ENCODE assay signal across 9 mouse cellular contexts in the genomic region with DNA sequence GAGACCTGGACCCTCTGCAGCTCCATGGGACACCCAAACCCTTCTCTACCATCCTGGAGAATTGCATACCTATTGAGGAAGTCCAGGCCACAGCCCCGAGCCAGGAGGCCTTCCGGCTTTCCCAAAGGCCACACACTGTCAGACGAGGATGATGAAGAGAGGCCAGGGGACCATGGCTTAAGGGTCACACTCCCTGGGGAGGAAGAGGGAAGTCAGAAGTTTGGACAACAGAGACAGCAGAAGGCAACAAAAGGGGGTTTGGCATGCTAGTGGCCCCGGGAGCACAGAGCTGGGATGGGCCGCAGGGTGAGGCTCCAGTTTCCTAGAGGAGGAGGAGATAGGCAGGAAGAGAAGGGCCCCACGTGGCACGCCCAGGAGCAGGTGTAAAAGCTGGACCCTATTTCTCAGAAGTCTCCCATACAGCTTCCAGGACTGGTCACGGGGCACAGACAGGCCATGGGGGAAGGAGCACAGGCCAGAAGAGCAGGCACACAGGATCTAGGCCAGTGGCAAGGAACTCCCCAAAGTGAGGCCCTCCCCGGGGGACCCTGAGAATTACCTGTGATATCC. TPM values are rescaled to one million over a fixed set of nuclear protein-coding genes. Genes with fewer than 3 reads are reported as not detected.
DNase-seq lines count a peak whose midpoint lies in the region; ATAC-seq and TF ChIP-seq lines count a peak whose summit lies in the region.
"Had no signal": no experiment of that assay in that cellular context is flagged by ENCODE, and none has a peak within 500 bp of the region (broad histone marks: within the 10 kb centered on the region; RNA-seq: fewer than 3 reads in every experiment).

No protein-coding gene starts in this region.

- peak overlapping the region; percentile 69; the same call in 1 of the 2 replicates for H3K27ac ChIP-seq in lung, embryonic 14.5 days (ENCODE audit: low read depth)
- H3K27ac ChIP-seq in heart, embryonic 10.5 days: peak overlapping the region; percentile 72
- peak overlapping the region; percentile 52 for H3K27ac ChIP-seq in intestine, embryonic 15.5 days
- peak overlapping the region; percentile 48; the same call in 1 of the 2 replicates for H3K27ac ChIP-seq in liver, postnatal 0 days (ENCODE audit: low read depth)

- no peak for ATAC-seq in lung, embryonic 14.5 days (ENCODE audit: insufficient read depth)
- peak; percentile 82 for ATAC-seq in intestine, embryonic 15.5 days
- no peak for ATAC-seq in liver, postnatal 0 days
- ATAC-seq: Patski had no signal

- no peaks in the 10 kb centered on the region for H3K9me3 ChIP-seq in lung, embryonic 14.5 days (ENCODE audit: low read depth, low read length)
- H3K9me3 ChIP-seq in heart, embryonic 10.5 days: no peaks in the 10 kb centered on the region
- no peaks in the 10 kb centered on the region for H3K9me3 ChIP-seq in intestine, embryonic 15.5 days
- no peaks in the 10 kb centered on the region for H3K9me3 ChIP-seq in liver, postnatal 0 days (ENCODE audit: low read length)

- no peak overlapping the region for H3K4me2 ChIP-seq in lung, embryonic 14.5 days
- H3K4me2 ChIP-seq in intestine, embryonic 15.5 days (replicated peaks): peak overlapping the region; percentile 20; the same call in 1 of the 2 replicates
- no peak overlapping the region for H3K4me2 ChIP-seq in liver, postnatal 0 days (ENCODE audit: low read depth, low read length)

- TF ChIP-seq CTCF in lung, embryonic 14.5 days (IDR thresholded peaks at IDR 0.05; ENCODE audit: low read depth): no peak
- TF ChIP-seq CTCF in liver, postnatal 0 days (IDR thresholded peaks at IDR 0.05; ENCODE audit: low read depth): no peak

- H3K4me1 ChIP-seq in lung, embryonic 14.5 days (ENCODE audit: insufficient read depth): peaks cover 8% of the 10 kb centered on the region; the same call in 1 of the 2 replicates
- H3K4me1 ChIP-seq in heart, embryonic 10.5 days: peaks cover 51% of the 10 kb centered on the region
- peaks cover 31% of the 10 kb centered on the region for H3K4me1 ChIP-seq in intestine, embryonic 15.5 days (replicated peaks)
- peaks cover 10% of the 10 kb centered on the region for H3K4me1 ChIP-seq in liver, postnatal 0 days (ENCODE audit: insufficient read depth)

- no peak for DNase-seq in lung, embryonic 14.5 days
- DNase-seq in lung, postnatal 4 days: no peak
- DNase-seq in heart, embryonic 10.5 days (ENCODE audit: low spot score): no peak
- no peak for DNase-seq in liver, postnatal 0 days
- DNase-seq in MN1 (ENCODE audit: low spot score): no peak
- no peak for DNase-seq in cerebellum, postnatal 4 days (ENCODE audit: low spot score in 2 of 2)
- no peak for DNase-seq in B cell, adult 2 months

- no peak for TF ChIP-seq EP300 in liver, postnatal 0 days (IDR thresholded peaks at IDR 0.05; ENCODE audit: low read depth)

- no peak overlapping the region for H3K9ac ChIP-seq in lung, embryonic 14.5 days
- no peak overlapping the region for H3K9ac ChIP-seq in intestine, embryonic 15.5 days
- no peak overlapping the region for H3K9ac ChIP-seq in liver, postnatal 0 days (replicated peaks)

- H3K27me3 ChIP-seq in lung, embryonic 14.5 days (ENCODE audit: insufficient read depth, low read length): no peaks in the 10 kb centered on the region
- H3K27me3 ChIP-seq in heart, embryonic 10.5 days (ENCODE audit: insufficient read depth, poor library complexity, severe bottlenecking): peaks cover 10% of the 10 kb centered on the region; the same call in 1 of the 2 replicates
- no peaks in the 10 kb centered on the region for H3K27me3 ChIP-seq in intestine, embryonic 15.5 days (replicated peaks)
- no peaks in the 10 kb centered on the region for H3K27me3 ChIP-seq in liver, postnatal 0 days (ENCODE audit: insufficient read depth, low read length)
- H3K27me3 ChIP-seq: Patski had no signal

- WGBS in lung, embryonic 14.5 days: 63% methylated on average over 9 of the region's 9 CpGs
- 65% methylated on average over 9 of the region's 9 CpGs for WGBS in heart, embryonic 10.5 days
- 57% methylated on average over 9 of the region's 9 CpGs for WGBS in intestine, embryonic 15.5 days
- 65% methylated on average over 9 of the region's 9 CpGs for WGBS in liver, postnatal 0 days (ENCODE audit: insufficient replicate concordance)

- no peak overlapping the region for H3K4me3 ChIP-seq in lung, embryonic 14.5 days (ENCODE audit: low read depth, low read length)
- no peak overlapping the region for H3K4me3 ChIP-seq in heart, embryonic 10.5 days
- H3K4me3 ChIP-seq in intestine, embryonic 15.5 days (replicated peaks): no peak overlapping the region
- no peak overlapping the region for H3K4me3 ChIP-seq in liver, postnatal 0 days (ENCODE audit: low read depth, low read length)

- H3K36me3 ChIP-seq in lung, embryonic 14.5 days (ENCODE audit: insufficient read depth): 0 out of 2 replicates have a peak, but pooled peaks cover 6% of the 10 kb centered on the region
- peaks cover 4% of the 10 kb centered on the region; the same call in 1 of the 2 replicates for H3K36me3 ChIP-seq in heart, embryonic 10.5 days
- H3K36me3 ChIP-seq in intestine, embryonic 15.5 days: no peaks in the 10 kb centered on the region
- H3K36me3 ChIP-seq in liver, postnatal 0 days (replicated peaks; ENCODE audit: insufficient read depth, low read length): peaks cover 20% of the 10 kb centered on the region

RNA-seq across cellular contexts. Expression of a gene that starts 14.1 kb away (rescaled TPM):
- 28.7 and 34.3 TPM in 2 replicates for polyA plus RNA-seq in lung, embryonic 14.5 days (2014; fragmentation: Nextera tagmentation; extraction: Ambion mirVana)
- 5.5 and 10.3 TPM in 2 replicates for polyA plus RNA-seq in heart, embryonic 10.5 days (2016; fragmentation: Nextera tagmentation; extraction: Ambion mirVana)
- polyA plus RNA-seq in intestine, embryonic 15.5 days (2015; fragmentation: Nextera tagmentation; extraction: Ambion mirVana): 19.7 and 20.4 TPM in 2 replicates
- polyA plus RNA-seq in liver, postnatal 0 days (2015; fragmentation: Nextera tagmentation; extraction: Ambion mirVana): 4.7 and 4.8 TPM in 2 replicates
- polyA plus RNA-seq: Patski had no signal

RNA-seq across cellular contexts. Expression of a gene that starts 15.5 kb away (rescaled TPM):
- polyA plus RNA-seq in lung, embryonic 14.5 days (2014; fragmentation: Nextera tagmentation; extraction: Ambion mirVana): 7.8 and 8.5 TPM in 2 replicates
- 3.5 and 4.0 TPM in 2 replicates for polyA plus RNA-seq in heart, embryonic 10.5 days (2016; fragmentation: Nextera tagmentation; extraction: Ambion mirVana)
- 6.9 and 7.3 TPM in 2 replicates for polyA plus RNA-seq in intestine, embryonic 15.5 days (2015; fragmentation: Nextera tagmentation; extraction: Ambion mirVana)
- 1.5 and 1.8 TPM in 2 replicates for polyA plus RNA-seq in liver, postnatal 0 days (2015; fragmentation: Nextera tagmentation; extraction: Ambion mirVana)

RNA-seq across cellular contexts. Expression of a gene that starts 55.1 kb away (rescaled TPM):
- polyA plus RNA-seq in lung, embryonic 14.5 days (2014; fragmentation: Nextera tagmentation; extraction: Ambion mirVana): 93.2 and 101 TPM in 2 replicates
- 35.1 and 37.3 TPM in 2 replicates for polyA plus RNA-seq in heart, embryonic 10.5 days (2016; fragmentation: Nextera tagmentation; extraction: Ambion mirVana)
- polyA plus RNA-seq in intestine, embryonic 15.5 days (2015; fragmentation: Nextera tagmentation; extraction: Ambion mirVana): 44.0 and 47.5 TPM in 2 replicates
- 12.6 and 19.8 TPM in 2 replicates for polyA plus RNA-seq in liver, postnatal 0 days (2015; fragmentation: Nextera tagmentation; extraction: Ambion mirVana)
